Mouse (Mus musculus) midbrain, embryonic 14.5 days (tissue): ENCODE measurements around the gene Gm10717. TPM values are rescaled to one million over a fixed set of nuclear protein-coding genes. Genes with fewer than 3 reads are reported as not detected.
A peak's percentile ranks its signal among the peaks of the same experiment; 100 is the strongest.
"Not testable (repeated sequence)": the region's sequence is repeated elsewhere in the genome, so short reads cannot be mapped to it uniquely, and the experiment has no call there.

Experiments
- ATAC-seq: fragments of 200-750 bp; cut with Nextera tagmentation; 2 replicates; pipeline ENCODE4 v1.8.0; 2017; ENCODE audit warnings: moderate number of reproducible peaks, moderate library complexity; ENCODE audit not compliant: low FRiP score, low TSS enrichment
- DNase-seq: peaks from one replicate; pipeline ENCODE4 v3.0.0-alpha.2; 2015
- H3K27ac ChIP-seq: fragments of 300-500 bp; sonication (generic); replicated peaks from 2 replicates; pipeline ENCODE4 v1.5.1; 2014; ENCODE audit warnings: mild to moderate bottlenecking, low read depth, low read length, moderate library complexity
- H3K27me3 ChIP-seq: fragments of 300-500 bp; sonication (generic); 2 replicates; pipeline ENCODE4 v1.6.1; 2014; ENCODE audit warnings: low read length, control low read depth, mixed read lengths; ENCODE audit not compliant: control insufficient read depth, insufficient read depth
- H3K36me3 ChIP-seq: fragments of 300-500 bp; sonication (generic); 2 replicates; pipeline ENCODE4 v1.6.1; 2014; ENCODE audit warnings: low read length, control low read depth; ENCODE audit not compliant: control insufficient read depth, insufficient read depth
- H3K4me1 ChIP-seq: fragments of 300-500 bp; sonication (generic); 2 replicates; pipeline ENCODE4 v1.6.1; 2014; ENCODE audit warnings: mild to moderate bottlenecking, antibody characterized with exemption, low read length, control low read depth; ENCODE audit not compliant: control insufficient read depth, insufficient read depth
- H3K4me2 ChIP-seq: fragments of 300-500 bp; sonication (generic); 2 replicates; pipeline ENCODE4 v1.6.1; 2014; ENCODE audit warnings: mild to moderate bottlenecking, low read length, moderate library complexity
- H3K4me3 ChIP-seq: fragments of 300-500 bp; sonication (generic); replicated peaks from 2 replicates; pipeline ENCODE4 v1.5.1; 2014; ENCODE audit warnings: low read depth, low read length
- H3K9ac ChIP-seq: fragments of 300-500 bp; sonication (generic); replicated peaks from 2 replicates; pipeline ENCODE4 v1.6.1; 2014; ENCODE audit warnings: mild to moderate bottlenecking, low read length, moderate library complexity
- H3K9me3 ChIP-seq: fragments of 300-500 bp; sonication (generic); 2 replicates; pipeline ENCODE4 v1.6.1; 2016; ENCODE audit warnings: low read length, control low read depth, mixed read lengths; ENCODE audit not compliant: control insufficient read depth
- WGBS: fragments of 180-500 bp; shearing (Covaris S2); extraction: QIAGEN DNeasy Blood & Tissue Kit; methylation state at CpG from one replicate; pipeline ENCODE4 v1.1.7; 2014; 5-methylcytosine and 5-hydroxymethylcytosine counted together
- polyA plus RNA-seq: library from polyadenylated mRNA; unstranded; fragments of >200 nt; fragmentation: Nextera tagmentation; extraction: Ambion mirVana; gene quantifications from 2 replicates; pipeline ENCODE4 v1.2.1, GENCODE M21; 2014

Gene Gm10717
- polyA plus RNA-seq, 1 experiment from 2014 or later = 1.2 TPM

GRCm38 (mm10) chr9:3022316-3023008 is 2.8 kb upstream of the Gm10717 start:
- not testable (repeated sequence) for H3K4me1 ChIP-seq, H3K4me3 ChIP-seq, H3K4me2 ChIP-seq, H3K36me3 ChIP-seq, H3K27me3 ChIP-seq, H3K9me3 ChIP-seq, H3K9ac ChIP-seq, H3K27ac ChIP-seq, ATAC-seq
- peak; percentile 0 for DNase-seq
- WGBS = 68% methylated on average over 9 of the region's 13 CpGs

GRCm38 (mm10) chr9:3023312-3023984 is 1.8 kb upstream of the Gm10717 start, which contains the start of gene Gm10718:
Gene Gm10718, plus strand, starts transcription at chr9:3023547.
- H3K9me3 ChIP-seq, H3K4me1 ChIP-seq, DNase-seq, H3K27ac ChIP-seq, ATAC-seq, H3K4me3 ChIP-seq, H3K4me2 ChIP-seq, H3K27me3 ChIP-seq, H3K9ac ChIP-seq, H3K36me3 ChIP-seq: not testable (repeated sequence)
- WGBS = 74% methylated on average over 9 of the region's 13 CpGs

GRCm38 (mm10) chr9:3023985-3024648 is 1.1 kb upstream of the Gm10717 start:
- not testable (repeated sequence) for H3K9ac ChIP-seq, ATAC-seq, H3K4me3 ChIP-seq, H3K4me2 ChIP-seq, H3K27ac ChIP-seq, H3K4me1 ChIP-seq, DNase-seq, H3K27me3 ChIP-seq, H3K9me3 ChIP-seq, H3K36me3 ChIP-seq
- 70% methylated on average over 16 of the region's 16 CpGs for WGBS

GRCm38 (mm10) chr9:3025653-3026052 is 436 bp downstream of the Gm10717 start:
- ATAC-seq, H3K36me3 ChIP-seq, H3K9me3 ChIP-seq, H3K27ac ChIP-seq, H3K27me3 ChIP-seq, H3K4me1 ChIP-seq, H3K4me2 ChIP-seq, H3K9ac ChIP-seq, H3K4me3 ChIP-seq, DNase-seq: not testable (repeated sequence)
- 65% methylated on average over 4 of the region's 6 CpGs for WGBS

- not testable (repeated sequence) for H3K27ac ChIP-seq, H3K4me1 ChIP-seq, H3K9me3 ChIP-seq, H3K36me3 ChIP-seq, H3K9ac ChIP-seq, H3K4me3 ChIP-seq, H3K4me2 ChIP-seq, DNase-seq, H3K27me3 ChIP-seq, ATAC-seq
- WGBS = 74% methylated on average over 5 of the region's 5 CpGs
Observed at GRCm38 (mm10) chr9:3026136-3026535, 919 bp downstream of the Gm10717 start.

- not testable (repeated sequence) for H3K27me3 ChIP-seq, DNase-seq, H3K4me2 ChIP-seq, H3K36me3 ChIP-seq, H3K27ac ChIP-seq, ATAC-seq, H3K4me1 ChIP-seq, H3K9me3 ChIP-seq, H3K9ac ChIP-seq, H3K4me3 ChIP-seq
- 68% methylated on average over 9 of the region's 9 CpGs for WGBS
Observed at GRCm38 (mm10) chr9:3026741-3027140, 1.5 kb downstream of the Gm10717 start.

GRCm38 (mm10) chr9:3027200-3027599 is 2.0 kb downstream of the Gm10717 start:
- not testable (repeated sequence) for H3K4me2 ChIP-seq, H3K27me3 ChIP-seq, H3K27ac ChIP-seq, H3K9me3 ChIP-seq, ATAC-seq, H3K36me3 ChIP-seq, H3K4me3 ChIP-seq, H3K9ac ChIP-seq, H3K4me1 ChIP-seq
- 76% methylated on average over 9 of the region's 9 CpGs for WGBS
- DNase-seq = peak; percentile 35

GRCm38 (mm10) chr9:3029276-3030000 is 4.2 kb downstream of the Gm10717 start:
- H3K4me3 ChIP-seq, H3K9ac ChIP-seq, H3K4me1 ChIP-seq, DNase-seq, H3K27me3 ChIP-seq, H3K27ac ChIP-seq, H3K4me2 ChIP-seq, H3K9me3 ChIP-seq, H3K36me3 ChIP-seq, ATAC-seq: not testable (repeated sequence)
- WGBS = 67% methylated on average over 12 of the region's 16 CpGs
